In genomic region chr1:57477725-57478124, GRCm38 (mm10) we compare ENCODE assay signal across 24 mouse cellular contexts.
DNase-seq lines count a peak whose midpoint lies in the region; ATAC-seq lines count a peak whose summit lies in the region.
"Had no signal": no experiment of that assay in that cellular context is flagged by ENCODE, and none has a peak within 500 bp of the region (broad histone marks: within the 10 kb centered on the region; RNA-seq: fewer than 3 reads in every experiment).

No protein-coding gene starts in this region.

- H3K4me3 ChIP-seq in embryonic facial prominence, embryonic 15.5 days (replicated peaks) = no peak overlapping the region
- H3K4me3 ChIP-seq in limb, embryonic 13.5 days = no peak overlapping the region
- H3K4me3 ChIP-seq: heart, adult 2 months; heart, embryonic 13.5 days; hindbrain, embryonic 12.5 days; midbrain, embryonic 10.5 days; stomach, embryonic 15.5 days had no signal

- H3K9ac ChIP-seq in embryonic facial prominence, embryonic 15.5 days = no peak overlapping the region
- no peak overlapping the region for H3K9ac ChIP-seq in limb, embryonic 13.5 days
- H3K9ac ChIP-seq: heart, embryonic 13.5 days; hindbrain, embryonic 12.5 days; stomach, embryonic 15.5 days had no signal

- intact Hi-C loops in gastrocnemius, postnatal 14 days (cut with DNase I; ENCODE audit: low total_unique reads) = no loop called here

- DNase-seq in gastrocnemius, postnatal 14 days = peak; percentile 5
- no peak for DNase-seq in gastrocnemius, postnatal 25 days
- no peak for DNase-seq in layer of hippocampus, adult 8-10 months (ENCODE audit: low spot score in 2 of 2)
- no peak for DNase-seq in kidney, postnatal 25 days
- DNase-seq: adrenal gland, adult 8-10 months; cerebellum, adult 2 months; cerebellum, postnatal 25 days; gastrocnemius, postnatal 36 days; heart, adult 2 months; heart, postnatal 14 days; kidney, adult 18-20 months; liver; thymus, postnatal 4 days had no signal

- H3K27me3 ChIP-seq in embryonic facial prominence, embryonic 15.5 days = no peaks in the 10 kb centered on the region
- H3K27me3 ChIP-seq in limb, embryonic 13.5 days = no peaks in the 10 kb centered on the region
- H3K27me3 ChIP-seq: heart, embryonic 13.5 days; hindbrain, embryonic 12.5 days; stomach, embryonic 15.5 days had no signal

- WGBS in embryonic facial prominence, embryonic 15.5 days = 12% methylated on average over 1 of the region's 1 CpGs
- WGBS in limb, embryonic 13.5 days = 3% methylated on average over 1 of the region's 1 CpGs

- H3K4me2 ChIP-seq in embryonic facial prominence, embryonic 15.5 days (replicated peaks) = no peak overlapping the region
- H3K4me2 ChIP-seq in limb, embryonic 13.5 days (replicated peaks) = no peak overlapping the region
- H3K4me2 ChIP-seq: heart, embryonic 13.5 days; hindbrain, embryonic 12.5 days; stomach, embryonic 15.5 days had no signal

- H3K4me1 ChIP-seq in embryonic facial prominence, embryonic 15.5 days = peaks cover 15% of the 10 kb centered on the region
- H3K4me1 ChIP-seq in limb, embryonic 13.5 days = peaks cover 33% of the 10 kb centered on the region
- H3K4me1 ChIP-seq: hindbrain, embryonic 12.5 days; midbrain, embryonic 10.5 days; stomach, embryonic 15.5 days had no signal

- ATAC-seq in embryonic facial prominence, embryonic 15.5 days (ENCODE audit: insufficient number of reproducible peaks, low FRiP score, low TSS enrichment, low read depth) = no peak
- ATAC-seq in limb, embryonic 13.5 days (ENCODE audit: low FRiP score, low read depth) = peak; percentile 69; the same call in 1 of the 2 replicates
- ATAC-seq in inflammation-experienced regulatory T-cells, adult 6 months = no peak
- ATAC-seq: CD4-positive, CD25-positive, alpha-beta regulatory T cell, adult 4 months; forebrain, embryonic 14.5 days; midbrain, embryonic 16.5 days had no signal

- no peaks in the 10 kb centered on the region for H3K36me3 ChIP-seq in embryonic facial prominence, embryonic 15.5 days
- H3K36me3 ChIP-seq in limb, embryonic 13.5 days = no peaks in the 10 kb centered on the region
- H3K36me3 ChIP-seq: heart, embryonic 13.5 days; hindbrain, embryonic 12.5 days; midbrain, embryonic 10.5 days; stomach, embryonic 15.5 days had no signal

- no peaks in the 10 kb centered on the region for H3K9me3 ChIP-seq in embryonic facial prominence, embryonic 15.5 days (replicated peaks)
- no peaks in the 10 kb centered on the region for H3K9me3 ChIP-seq in limb, embryonic 13.5 days
- H3K9me3 ChIP-seq: heart, embryonic 13.5 days; hindbrain, embryonic 12.5 days; midbrain, embryonic 10.5 days; stomach, embryonic 15.5 days had no signal

- H3K27ac ChIP-seq in embryonic facial prominence, embryonic 15.5 days (replicated peaks) = 0 out of 2 replicates have a peak overlapping the region, but pooled peaks have one; percentile 45
- peak overlapping the region; percentile 39; the same call in 1 of the 2 replicates for H3K27ac ChIP-seq in limb, embryonic 13.5 days
- H3K27ac ChIP-seq: heart, adult 2 months; heart, embryonic 13.5 days; kidney, postnatal 0 days; midbrain, embryonic 10.5 days; stomach, embryonic 15.5 days had no signal
